Mouse (Mus musculus): ENCODE data around the gene Kirrel. TPM values are rescaled to one million over a fixed set of nuclear protein-coding genes. Genes with fewer than 3 reads are reported as not detected.

Gene Kirrel
- total and polyA plus RNA-seq, 3 experiments = not detected

GRCm38 (mm10) chr3:87104856-87105255 is 69.7 kb downstream of the Kirrel start:
- DNase-seq (ENCODE audit: low read depth, low spot score) = no peak
- no peak overlapping the region for H3K4me3 ChIP-seq (ENCODE audit: control insufficient read depth in 1 of 2, insufficient read depth in 1 of 2, low read depth in 2 of 2, low read length in 2 of 2)
- H3K36me3 ChIP-seq (ENCODE audit: control insufficient read depth in 1 of 2, insufficient read depth in 2 of 2, low read length in 2 of 2) = no peaks in the 10 kb centered on the region
- no peak overlapping the region for H3K9ac ChIP-seq (ENCODE audit: control insufficient read depth, low read depth, low read length, poor library complexity, severe bottlenecking)
- no peaks in the 10 kb centered on the region for H3K9me3 ChIP-seq (replicated peaks; ENCODE audit: insufficient read depth, low read length)
- no peak overlapping the region for H3K27ac ChIP-seq (ENCODE audit: control insufficient read depth, low read depth, low read length)
- no peaks in the 10 kb centered on the region for H3K4me1 ChIP-seq (ENCODE audit: control insufficient read depth in 1 of 2, insufficient read depth in 2 of 2, low read length in 2 of 2)
- no peaks in the 10 kb centered on the region for H3K27me3 ChIP-seq (ENCODE audit: control insufficient read depth in 1 of 2, insufficient read depth in 2 of 2, low read length in 2 of 2)
- H3K79me2 ChIP-seq (ENCODE audit: control insufficient read depth, insufficient read depth, low read length, poor library complexity) = no peaks in the 10 kb centered on the region
- no peak for TF ChIP-seq NRF1 (IDR thresholded peaks at IDR 0.05; ENCODE audit: insufficient read depth, low read depth, low read length, poor library complexity, severe bottlenecking)
- no peak for TF ChIP-seq ZKSCAN1 (IDR thresholded peaks at IDR 0.05; ENCODE audit: low read depth, low read length)
- no peak for TF ChIP-seq CHD1 (IDR thresholded peaks at IDR 0.05; ENCODE audit: low read depth, low read length)
- no peak for TF ChIP-seq CTCF (IDR thresholded peaks at IDR 0.05 in 2 of 3, conservative IDR thresholded peaks at IDR 0.05 in 1 of 3; ENCODE audit: control insufficient read depth in 1 of 3, insufficient read depth in 1 of 3, low read depth in 2 of 3, low read length in 3 of 3, poor library complexity in 1 of 3, severe bottlenecking in 1 of 3)
- no peak for TF ChIP-seq BHLHE40 (IDR thresholded peaks at IDR 0.05; ENCODE audit: borderline replicate concordance, low read depth, low read length)
- TF ChIP-seq E2F4 (IDR thresholded peaks at IDR 0.05; ENCODE audit: borderline replicate concordance, low read depth, low read length) = no peak
- TF ChIP-seq ETS1 (IDR thresholded peaks at IDR 0.05; ENCODE audit: low read depth, low read length) = no peak
- no peak for TF ChIP-seq UBTF (IDR thresholded peaks at IDR 0.05; ENCODE audit: borderline replicate concordance, insufficient read depth, low read depth, low read length)
- no peak for TF ChIP-seq ZC3H11A (IDR thresholded peaks at IDR 0.05; ENCODE audit: low read depth, low read length)
- no peak for TF ChIP-seq TAL1 (IDR thresholded peaks at IDR 0.05; ENCODE audit: low read length)
- no peak for TF ChIP-seq MAFK (IDR thresholded peaks at IDR 0.05; ENCODE audit: borderline replicate concordance, low read depth, low read length)
- TF ChIP-seq TBP (IDR thresholded peaks at IDR 0.05; ENCODE audit: low read depth, low read length) = no peak
- TF ChIP-seq MYC (IDR thresholded peaks at IDR 0.05; ENCODE audit: low read depth, low read length) = no peak
- no peak for TF ChIP-seq TCF12 (IDR thresholded peaks at IDR 0.05; ENCODE audit: low read depth, low read length)
- TF ChIP-seq POLR2AphosphoS5 (IDR thresholded peaks at IDR 0.05; ENCODE audit: borderline replicate concordance, low read depth, low read length) = no peak
- no peak for TF ChIP-seq ZNF384 (IDR thresholded peaks at IDR 0.05; ENCODE audit: low read depth, low read length)
- TF ChIP-seq NELFE (IDR thresholded peaks at IDR 0.05; ENCODE audit: low read depth, low read length) = no peak
- TF ChIP-seq USF1 (IDR thresholded peaks at IDR 0.05; ENCODE audit: low read depth, low read length) = no peak

DNA sequence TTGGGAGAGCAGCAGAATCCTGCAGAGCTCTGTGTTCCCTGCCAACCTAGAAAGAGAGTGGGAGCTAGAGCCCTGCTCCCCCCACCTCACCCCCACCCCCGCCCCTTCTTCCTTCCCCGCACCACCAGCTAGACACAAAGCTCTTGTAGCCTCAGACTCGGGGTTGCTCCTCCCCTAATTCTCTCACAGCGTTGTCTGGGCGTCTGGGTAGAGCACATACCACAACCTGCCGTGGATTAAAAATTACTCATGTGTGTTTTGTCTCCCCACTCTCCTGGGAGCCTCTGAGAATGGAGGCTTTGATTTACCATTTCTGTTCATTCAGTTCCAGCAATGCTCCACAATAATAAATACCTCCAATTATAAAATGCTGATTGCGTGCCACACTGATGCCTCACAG is 72.2 kb downstream of the Kirrel start:
- H3K4me3 ChIP-seq (ENCODE audit: control insufficient read depth in 1 of 2, insufficient read depth in 1 of 2, low read depth in 2 of 2, low read length in 2 of 2) = no peak overlapping the region
- H3K36me3 ChIP-seq (ENCODE audit: control insufficient read depth in 1 of 2, insufficient read depth in 2 of 2, low read length in 2 of 2) = no peaks in the 10 kb centered on the region
- H3K79me2 ChIP-seq (ENCODE audit: control insufficient read depth, insufficient read depth, low read length, poor library complexity) = no peaks in the 10 kb centered on the region
- H3K9me3 ChIP-seq (replicated peaks; ENCODE audit: insufficient read depth, low read length) = no peaks in the 10 kb centered on the region
- H3K27ac ChIP-seq (ENCODE audit: control insufficient read depth, low read depth, low read length) = no peak overlapping the region
- no peaks in the 10 kb centered on the region for H3K4me1 ChIP-seq (ENCODE audit: control insufficient read depth in 1 of 2, insufficient read depth in 2 of 2, low read length in 2 of 2)
- H3K9ac ChIP-seq (ENCODE audit: control insufficient read depth, low read depth, low read length, poor library complexity, severe bottlenecking) = no peak overlapping the region
- no peaks in the 10 kb centered on the region; a peak in 1 of 4 replicates for H3K27me3 ChIP-seq (ENCODE audit: control insufficient read depth in 1 of 2, insufficient read depth in 2 of 2, low read length in 2 of 2)
- DNase-seq (ENCODE audit: low read depth, low spot score) = no peak
- no peak for TF ChIP-seq SMC3 (IDR thresholded peaks at IDR 0.05; ENCODE audit: low read depth, low read length)
- no peak for TF ChIP-seq JUND (IDR thresholded peaks at IDR 0.05; ENCODE audit: low read depth, low read length)
- TF ChIP-seq ZNF384 (IDR thresholded peaks at IDR 0.05; ENCODE audit: low read depth, low read length) = no peak
- no peak for TF ChIP-seq CHD1 (IDR thresholded peaks at IDR 0.05; ENCODE audit: low read depth, low read length)
- no peak for TF ChIP-seq TAL1 (IDR thresholded peaks at IDR 0.05; ENCODE audit: low read length)
- TF ChIP-seq MAZ (IDR thresholded peaks at IDR 0.05; ENCODE audit: low read depth, low read length) = no peak
- TF ChIP-seq POLR2AphosphoS5 (IDR thresholded peaks at IDR 0.05; ENCODE audit: borderline replicate concordance, low read depth, low read length) = no peak
- no peak for TF ChIP-seq MEF2A (IDR thresholded peaks at IDR 0.05; ENCODE audit: extremely low read depth, insufficient replicate concordance, low read depth, low read length, poor library complexity, severe bottlenecking)
- no peak for TF ChIP-seq TBP (IDR thresholded peaks at IDR 0.05; ENCODE audit: low read depth, low read length)
- no peak for TF ChIP-seq BHLHE40 (IDR thresholded peaks at IDR 0.05; ENCODE audit: borderline replicate concordance, low read depth, low read length)
- TF ChIP-seq RCOR1 (IDR thresholded peaks at IDR 0.05; ENCODE audit: low read depth, low read length) = no peak
- no peak for TF ChIP-seq USF2 (IDR thresholded peaks at IDR 0.05; ENCODE audit: borderline replicate concordance in 1 of 2, insufficient read depth in 1 of 2, low read depth in 1 of 2, low read length in 2 of 2)
- no peak for TF ChIP-seq ETS1 (IDR thresholded peaks at IDR 0.05; ENCODE audit: low read depth, low read length)
- TF ChIP-seq SIN3A (IDR thresholded peaks at IDR 0.05; ENCODE audit: low read length) = no peak
- TF ChIP-seq TCF12 (IDR thresholded peaks at IDR 0.05; ENCODE audit: low read depth, low read length) = no peak
- TF ChIP-seq RAD21 (IDR thresholded peaks at IDR 0.05; ENCODE audit: low read depth, low read length) = no peak
- no peak for TF ChIP-seq CTCF (IDR thresholded peaks at IDR 0.05 in 2 of 3, conservative IDR thresholded peaks at IDR 0.05 in 1 of 3; ENCODE audit: control insufficient read depth in 1 of 3, insufficient read depth in 1 of 3, low read depth in 2 of 3, low read length in 3 of 3, poor library complexity in 1 of 3, severe bottlenecking in 1 of 3)
- no peak for TF ChIP-seq MYB (IDR thresholded peaks at IDR 0.05; ENCODE audit: low read depth, low read length)

All from MEL (cell line).